Mouse (Mus musculus) neural tube, embryonic 12.5 days (tissue): ENCODE data around the gene Slc4a4. TPM values are rescaled to one million over a fixed set of nuclear protein-coding genes. Genes with fewer than 3 reads are reported as not detected.
A peak's percentile ranks its signal among the peaks of the same experiment; 100 is the strongest.
"Not testable (repeated sequence)": the region's sequence is repeated elsewhere in the genome, so short reads cannot be mapped to it uniquely, and the experiment has no call there.

Experiments
- ATAC-seq: fragments of 200-750 bp; cut with Nextera tagmentation; 2 replicates; pipeline ENCODE4 v1.8.0; 2017; ENCODE audit warnings: low read depth, mild to moderate bottlenecking, moderate TSS enrichment, moderate library complexity; ENCODE audit not compliant: low FRiP score
- H3K27ac ChIP-seq: fragments of 300-500 bp; sonication (generic); 2 replicates; pipeline ENCODE4 v1.5.1; 2016
- H3K27me3 ChIP-seq: fragments of 300-500 bp; sonication (generic); replicated peaks from 2 replicates; pipeline ENCODE4 v1.6.1; 2016; ENCODE audit warnings: mild to moderate bottlenecking
- H3K36me3 ChIP-seq: fragments of 300-500 bp; sonication (generic); 2 replicates; pipeline ENCODE4 v1.6.1; 2016; ENCODE audit warnings: mild to moderate bottlenecking
- H3K4me1 ChIP-seq: fragments of 300-500 bp; sonication (generic); 2 replicates; pipeline ENCODE4 v1.6.1; 2016
- H3K4me2 ChIP-seq: fragments of 300-500 bp; sonication (generic); replicated peaks from 2 replicates; pipeline ENCODE4 v1.6.1; 2016; ENCODE audit warnings: mild to moderate bottlenecking
- H3K4me3 ChIP-seq: fragments of 300-500 bp; sonication (generic); 2 replicates; pipeline ENCODE4 v1.5.1; 2016
- H3K9ac ChIP-seq: fragments of 300-500 bp; sonication (generic); 2 replicates; pipeline ENCODE4 v1.6.1; 2016; ENCODE audit warnings: mild to moderate bottlenecking
- H3K9me3 ChIP-seq: fragments of 300-500 bp; sonication (generic); 2 replicates; pipeline ENCODE4 v1.6.1; 2016; ENCODE audit warnings: mild to moderate bottlenecking
- WGBS: fragments of 180-500 bp; shearing (Covaris S2); methylation state at CpG from one replicate; pipeline ENCODE4 v1.1.7; 2016; 5-methylcytosine and 5-hydroxymethylcytosine counted together
- polyA plus RNA-seq: library from polyadenylated mRNA; unstranded; fragments of >200 nt; fragmentation: Nextera tagmentation; extraction: Ambion mirVana; gene quantifications from 2 replicates; pipeline ENCODE4 v1.2.1, GENCODE M21; 2016

Slc4a4 gene
- polyA plus RNA-seq, 1 experiment from 2014 or later = 3.9 TPM

DNA sequence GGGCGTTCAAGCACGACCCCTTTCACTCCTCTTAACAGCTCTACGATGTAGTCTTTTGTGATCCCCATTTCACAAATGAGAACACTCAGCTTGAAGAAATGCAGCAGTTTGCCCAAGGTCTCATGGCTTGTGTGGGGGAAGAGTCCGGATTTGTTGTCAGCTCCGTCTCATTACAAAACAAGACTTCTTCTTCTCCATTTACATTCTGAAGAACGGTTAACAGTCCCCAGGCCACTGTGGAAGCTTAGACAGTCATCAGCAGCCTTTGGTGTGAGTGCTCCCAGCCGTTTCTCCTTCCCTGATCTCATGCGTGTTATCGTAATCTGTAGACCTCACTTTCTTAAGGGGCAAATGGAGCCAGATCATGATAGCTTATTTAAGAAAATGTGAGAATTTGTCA is 218.7 kb downstream of the Slc4a4 start:
- 61% methylated on average over 9 of the region's 9 CpGs for WGBS
- no peak overlapping the region for H3K9ac ChIP-seq
- ATAC-seq = no peak
- H3K9me3 ChIP-seq = no peaks in the 10 kb centered on the region
- H3K4me3 ChIP-seq = no peak overlapping the region
- H3K36me3 ChIP-seq = no peaks in the 10 kb centered on the region
- no peaks in the 10 kb centered on the region for H3K27me3 ChIP-seq
- H3K27ac ChIP-seq = no peak overlapping the region
- H3K4me2 ChIP-seq = no peak overlapping the region
- H3K4me1 ChIP-seq = no peaks in the 10 kb centered on the region

DNA sequence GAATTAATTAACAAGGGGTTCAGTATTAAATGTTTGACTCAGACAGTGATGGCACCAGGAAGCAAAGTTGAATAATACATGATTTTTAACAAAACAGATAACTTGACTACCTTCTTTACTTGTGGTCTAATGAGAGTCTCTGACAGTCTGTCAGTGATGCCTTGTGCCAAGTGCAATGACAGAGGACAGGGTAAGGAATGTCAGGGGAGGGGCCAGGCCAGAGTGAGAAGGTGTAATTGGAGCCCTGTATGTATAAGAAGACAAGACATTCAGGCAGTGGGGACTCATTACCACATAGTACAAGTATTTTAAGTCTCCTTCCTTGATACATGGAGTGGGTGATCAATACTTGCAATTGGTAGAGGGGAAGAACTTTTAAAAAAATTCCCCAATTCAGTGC is 219.6 kb downstream of the Slc4a4 start:
- H3K9me3 ChIP-seq = no peaks in the 10 kb centered on the region
- H3K4me1 ChIP-seq = no peaks in the 10 kb centered on the region

DNA sequence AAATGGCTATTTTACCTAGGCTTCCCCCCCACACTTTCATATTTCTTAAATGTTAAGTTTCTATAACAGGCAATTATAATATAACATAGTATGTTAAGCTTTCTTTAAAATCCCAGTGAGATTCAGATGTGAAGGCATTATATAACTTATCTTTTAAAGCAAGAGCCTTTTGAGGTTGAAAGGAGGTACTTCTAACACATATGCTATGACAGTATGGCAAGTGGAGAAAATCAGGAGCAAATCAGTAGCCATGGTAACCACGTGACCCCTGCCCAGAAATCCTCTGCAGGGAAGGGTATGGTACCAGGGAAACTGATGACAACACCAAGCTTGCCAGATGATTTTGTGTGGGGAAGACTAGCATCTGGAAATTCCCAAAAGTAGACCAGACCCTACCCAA is 222.2 kb downstream of the Slc4a4 start:
- Histone ChIP-seq H3K4me2 (no peak overlapping the region), H3K9ac (no peak overlapping the region)

More for the DNA sequence above, 219.6 kb downstream of the Slc4a4 start:
- no peak overlapping the region for H3K4me2 ChIP-seq
- H3K27ac ChIP-seq = no peak overlapping the region
- no peak for ATAC-seq
- no peak overlapping the region for H3K4me3 ChIP-seq
- H3K9ac ChIP-seq = no peak overlapping the region
- H3K36me3 ChIP-seq = no peaks in the 10 kb centered on the region
- H3K27me3 ChIP-seq = no peaks in the 10 kb centered on the region

DNA sequence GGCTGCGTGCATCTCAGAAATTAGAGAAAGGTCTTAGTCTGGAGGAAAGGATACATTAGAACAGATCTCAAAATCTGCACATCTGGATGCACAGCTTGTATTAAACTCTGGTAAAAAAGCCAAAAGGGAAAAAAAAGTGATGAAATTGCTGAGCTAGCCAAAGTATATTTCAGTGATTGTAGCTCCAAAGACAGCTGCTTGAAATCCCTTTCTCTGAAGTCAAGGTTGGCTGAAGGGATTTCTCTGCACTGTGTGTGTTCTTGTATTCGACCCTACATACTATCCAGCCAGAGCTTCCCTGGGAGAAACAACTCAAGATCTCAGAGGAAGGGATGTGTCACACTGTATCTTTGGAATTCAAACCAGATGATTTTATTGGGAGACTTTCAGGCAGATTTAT is 223.2 kb downstream of the Slc4a4 start:
- no peaks in the 10 kb centered on the region for H3K36me3 ChIP-seq
- ATAC-seq = no peak
- H3K9me3 ChIP-seq = no peaks in the 10 kb centered on the region
- H3K27me3 ChIP-seq = no peaks in the 10 kb centered on the region
- H3K4me3 ChIP-seq = no peak overlapping the region
- H3K4me1 ChIP-seq = no peaks in the 10 kb centered on the region
- WGBS = 85% methylated on average over 2 of the region's 2 CpGs
- no peak overlapping the region for H3K9ac ChIP-seq
- H3K4me2 ChIP-seq = no peak overlapping the region
- H3K27ac ChIP-seq = no peak overlapping the region

More for the DNA sequence above, 222.2 kb downstream of the Slc4a4 start:
- Histone ChIP-seq H3K9me3 (no peaks in the 10 kb centered on the region), H3K4me1 (no peaks in the 10 kb centered on the region), H3K4me3 (no peak overlapping the region), H3K27me3 (no peaks in the 10 kb centered on the region), H3K36me3 (no peaks in the 10 kb centered on the region), H3K27ac (no peak overlapping the region)
- 81% methylated on average over 1 of the region's 1 CpGs for WGBS
- no peak for ATAC-seq

DNA sequence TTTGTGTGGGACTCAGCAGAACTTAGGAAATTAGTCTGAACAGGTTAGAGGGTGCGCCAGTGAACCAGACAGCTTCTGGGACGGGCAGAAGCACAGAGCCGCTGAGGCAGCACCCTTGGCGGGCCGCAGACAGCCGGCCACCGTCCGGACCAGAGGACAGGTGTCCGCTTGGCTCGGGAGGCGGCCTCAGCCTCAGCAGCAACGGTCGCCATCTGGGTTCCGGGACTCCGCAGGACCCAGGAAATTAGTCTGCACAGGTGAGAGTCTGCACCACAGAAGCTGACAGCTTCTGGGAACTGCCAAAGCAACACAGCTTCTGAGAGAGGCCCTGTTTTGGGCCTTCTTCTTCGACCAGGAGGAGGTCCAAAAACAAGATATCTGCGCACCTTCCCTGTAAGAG is 225.4 kb downstream of the Slc4a4 start:
- WGBS = 97% methylated on average over 15 of the region's 17 CpGs
- not testable (repeated sequence) for H3K9me3 ChIP-seq, H3K27me3 ChIP-seq, H3K27ac ChIP-seq, H3K4me3 ChIP-seq, H3K9ac ChIP-seq, ATAC-seq, H3K4me1 ChIP-seq, H3K36me3 ChIP-seq, H3K4me2 ChIP-seq

DNA sequence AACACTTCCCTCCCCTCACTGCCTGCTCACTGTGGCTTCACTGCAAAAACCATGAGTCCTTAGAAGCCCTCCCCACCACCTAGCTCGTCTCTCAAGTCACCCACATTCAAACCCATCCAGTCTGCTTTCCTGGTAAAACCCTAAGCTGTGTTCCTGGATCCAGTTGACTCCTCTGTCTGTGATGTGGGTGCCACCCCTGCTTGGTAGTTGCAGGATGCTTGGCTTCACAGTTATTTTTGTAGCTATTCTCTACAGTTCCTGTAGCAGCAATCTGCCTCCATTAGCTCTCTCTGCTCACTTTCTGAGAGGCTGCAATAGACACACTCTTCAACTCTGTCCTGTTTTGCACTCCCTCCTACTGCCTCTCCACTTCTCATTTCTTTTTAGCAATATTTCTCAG is 234.3 kb downstream of the Slc4a4 start:
- Histone ChIP-seq H3K9me3 (no peaks in the 10 kb centered on the region), H3K27me3 (no peaks in the 10 kb centered on the region), H3K4me1 (no peaks in the 10 kb centered on the region), H3K9ac (no peak overlapping the region), H3K4me2 (no peak overlapping the region), H3K27ac (no peak overlapping the region), H3K4me3 (no peak overlapping the region), H3K36me3 (no peaks in the 10 kb centered on the region)
- ATAC-seq = no peak
- 72% methylated on average over 1 of the region's 1 CpGs for WGBS

DNA sequence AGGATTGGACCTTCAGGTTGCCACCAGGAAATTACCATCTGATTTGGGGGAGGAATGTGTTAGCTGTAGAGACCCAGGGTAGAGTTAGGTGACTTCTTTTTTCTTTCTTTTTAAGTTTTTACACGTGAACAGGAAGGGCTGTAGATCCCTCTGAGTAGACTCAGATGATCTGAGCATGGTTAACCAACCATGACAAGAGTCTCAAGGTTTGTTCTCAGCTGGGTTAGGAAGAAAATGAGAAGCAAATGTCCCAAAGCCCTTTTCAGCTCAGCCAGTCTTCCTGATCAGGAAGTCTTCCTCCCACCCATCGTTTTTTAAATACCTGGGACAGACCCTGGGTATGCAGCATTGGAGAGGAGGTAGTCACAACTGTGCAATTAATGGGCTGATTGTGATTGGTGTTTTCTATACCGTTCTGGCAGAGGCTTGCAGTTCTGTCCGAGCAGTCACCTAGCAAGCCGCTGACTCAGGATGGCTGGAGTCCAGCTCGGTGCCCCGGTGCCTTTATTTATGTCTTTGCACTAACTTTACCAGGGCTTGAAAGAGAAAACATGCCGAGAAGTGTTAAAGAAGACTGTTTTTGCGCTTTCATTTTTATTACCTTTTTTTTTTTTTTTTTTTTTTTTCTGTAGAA is 236.8 kb downstream of the Slc4a4 start:
- ATAC-seq = no peak
- Histone ChIP-seq H3K9me3 (no peaks in the 10 kb centered on the region), H3K4me2 (no peak overlapping the region), H3K4me3 (no peak overlapping the region), H3K36me3 (no peaks in the 10 kb centered on the region), H3K4me1 (no peaks in the 10 kb centered on the region), H3K27me3 (no peaks in the 10 kb centered on the region), H3K9ac (no peak overlapping the region), H3K27ac (no peak overlapping the region)
- 72% methylated on average over 9 of the region's 9 CpGs for WGBS

DNA sequence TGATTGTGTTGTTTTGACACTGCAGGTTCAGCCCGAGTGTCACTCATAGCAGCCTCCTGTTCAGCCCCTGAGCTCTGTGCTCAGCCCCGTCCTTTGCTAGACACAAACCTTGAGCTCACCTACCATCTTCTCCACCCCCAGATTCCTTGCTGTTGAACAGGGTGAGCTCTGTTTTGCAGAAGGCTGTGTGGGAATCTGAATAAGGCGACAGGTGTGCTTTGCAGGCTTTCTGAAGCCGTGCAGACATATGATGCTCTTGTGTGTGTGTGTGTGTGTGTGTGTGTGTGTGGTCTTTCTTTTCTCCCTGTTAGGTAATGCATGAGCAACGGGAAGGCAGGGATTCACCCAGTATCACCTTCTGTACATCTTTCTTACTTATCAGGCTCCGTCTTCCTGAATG is 241.6 kb downstream of the Slc4a4 start:
- WGBS = 90% methylated on average over 6 of the region's 6 CpGs

DNA sequence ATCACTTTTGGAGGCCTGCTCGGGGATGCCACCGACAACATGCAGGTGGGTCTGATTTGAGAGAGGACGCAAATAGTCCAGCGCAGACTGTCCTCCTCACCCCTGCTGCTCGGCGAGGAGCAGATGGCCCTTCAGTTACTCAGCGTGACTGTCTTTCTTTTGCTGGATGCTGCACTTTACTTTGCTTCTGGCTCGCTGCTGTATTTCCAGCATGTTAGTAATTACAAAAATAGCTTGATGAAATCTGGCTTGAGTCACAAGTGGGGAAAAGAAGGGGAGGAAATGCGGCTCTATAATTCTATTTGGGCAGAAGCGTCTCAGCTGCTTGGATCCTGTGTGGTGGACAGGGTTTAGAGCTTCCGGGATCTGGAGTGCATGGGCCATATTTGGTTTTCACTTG is 249.2 kb downstream of the Slc4a4 start:
- Histone ChIP-seq H3K36me3 (no peaks in the 10 kb centered on the region), H3K9ac (no peak overlapping the region), H3K9me3 (no peaks in the 10 kb centered on the region), H3K4me3 (no peak overlapping the region), H3K27ac (no peak overlapping the region), H3K27me3 (no peaks in the 10 kb centered on the region), H3K4me2 (no peak overlapping the region), H3K4me1 (no peaks in the 10 kb centered on the region)
- no peak for ATAC-seq
- WGBS = 80% methylated on average over 11 of the region's 11 CpGs

More for the DNA sequence above, 241.6 kb downstream of the Slc4a4 start:
- Histone ChIP-seq H3K4me1 (no peaks in the 10 kb centered on the region), H3K36me3 (no peaks in the 10 kb centered on the region), H3K4me3 (no peak overlapping the region), H3K9me3 (no peaks in the 10 kb centered on the region), H3K9ac (no peak overlapping the region), H3K27me3 (no peaks in the 10 kb centered on the region), H3K27ac (no peak overlapping the region), H3K4me2 (no peak overlapping the region)
- no peak for ATAC-seq

DNA sequence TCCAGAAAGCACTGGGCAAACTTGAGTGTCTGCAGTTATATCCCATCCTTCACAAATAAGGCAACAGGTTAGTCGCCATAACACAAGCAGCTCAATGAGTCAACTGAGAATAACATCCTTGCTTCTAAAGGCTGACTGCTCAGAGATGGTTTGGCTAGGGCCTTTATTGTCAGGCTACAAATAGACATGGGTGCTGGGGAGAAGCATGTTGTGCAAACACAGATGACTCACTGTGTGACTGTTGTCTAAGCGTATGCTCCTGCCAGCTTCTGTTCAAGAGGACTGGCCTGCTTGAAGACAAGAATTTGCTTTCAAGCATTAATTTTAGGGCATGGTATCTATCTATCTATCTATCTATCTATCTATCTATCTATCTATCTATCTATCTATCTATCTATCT is 253.5 kb downstream of the Slc4a4 start:
- no peaks in the 10 kb centered on the region for H3K36me3 ChIP-seq
- no peak for ATAC-seq
- no peaks in the 10 kb centered on the region for H3K27me3 ChIP-seq
- H3K4me1 ChIP-seq = 0 out of 2 replicates have a peak, but pooled peaks cover 4% of the 10 kb centered on the region
- no peak overlapping the region for H3K9ac ChIP-seq
- no peaks in the 10 kb centered on the region for H3K9me3 ChIP-seq
- H3K4me2 ChIP-seq = no peak overlapping the region
- 95% methylated on average over 2 of the region's 2 CpGs for WGBS
- H3K27ac ChIP-seq = no peak overlapping the region
- no peak overlapping the region for H3K4me3 ChIP-seq

DNA sequence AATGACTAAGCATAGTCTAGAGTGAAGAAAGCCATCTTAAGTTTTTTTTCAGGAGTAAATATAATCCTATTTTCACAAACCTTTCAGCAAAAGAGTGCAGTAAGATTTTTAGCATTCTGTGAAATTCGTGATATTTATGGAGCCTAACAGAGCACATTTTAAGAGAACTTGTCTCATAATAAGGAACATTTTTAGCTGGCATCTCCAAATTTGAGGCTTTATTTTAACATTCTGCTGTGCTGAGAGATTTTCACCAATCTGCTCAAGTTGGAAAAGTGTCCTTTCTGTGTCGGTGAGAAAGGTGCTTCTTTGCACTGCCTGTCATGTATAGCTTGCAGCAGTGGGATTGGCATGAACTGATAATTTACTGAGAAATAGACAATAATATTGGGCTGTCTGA is 255.1 kb downstream of the Slc4a4 start:
- H3K27ac ChIP-seq = no peak overlapping the region
- H3K4me1 ChIP-seq = 0 out of 2 replicates have a peak, but pooled peaks cover 4% of the 10 kb centered on the region
- H3K4me2 ChIP-seq = no peak overlapping the region
- no peaks in the 10 kb centered on the region for H3K9me3 ChIP-seq
- ATAC-seq = no peak
- H3K36me3 ChIP-seq = no peaks in the 10 kb centered on the region
- no peak overlapping the region for H3K9ac ChIP-seq
- H3K27me3 ChIP-seq = no peaks in the 10 kb centered on the region
- H3K4me3 ChIP-seq = no peak overlapping the region
- WGBS = 90% methylated on average over 2 of the region's 2 CpGs

DNA sequence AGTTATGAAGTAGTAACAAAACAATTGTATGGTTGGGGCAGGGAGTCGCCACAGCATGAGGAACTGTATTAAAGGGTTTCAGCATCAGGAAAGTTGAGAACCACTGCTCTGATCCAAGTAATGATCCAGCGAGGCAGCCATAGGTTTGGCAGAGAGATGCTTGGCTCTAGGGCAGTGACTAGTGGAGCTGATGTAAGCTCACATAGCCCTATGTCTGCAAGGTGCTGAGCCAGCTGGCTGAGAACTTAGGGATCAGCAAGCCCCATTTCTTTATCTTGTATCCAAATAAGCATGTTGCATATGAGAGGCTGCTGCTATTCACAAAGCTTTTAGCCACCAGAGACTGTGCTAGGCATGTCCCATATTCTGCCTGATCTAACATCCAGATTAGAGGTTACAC is 259.7 kb downstream of the Slc4a4 start:
- Histone ChIP-seq H3K4me2 (no peak overlapping the region), H3K9ac (no peak overlapping the region), H3K4me3 (no peak overlapping the region), H3K27ac (no peak overlapping the region), H3K4me1 (peaks cover 9% of the 10 kb centered on the region; the same call in 1 of the 2 replicates), H3K9me3 (no peaks in the 10 kb centered on the region), H3K27me3 (no peaks in the 10 kb centered on the region), H3K36me3 (no peaks in the 10 kb centered on the region)
- ATAC-seq = no peak
- 90% methylated on average over 2 of the region's 2 CpGs for WGBS

DNA sequence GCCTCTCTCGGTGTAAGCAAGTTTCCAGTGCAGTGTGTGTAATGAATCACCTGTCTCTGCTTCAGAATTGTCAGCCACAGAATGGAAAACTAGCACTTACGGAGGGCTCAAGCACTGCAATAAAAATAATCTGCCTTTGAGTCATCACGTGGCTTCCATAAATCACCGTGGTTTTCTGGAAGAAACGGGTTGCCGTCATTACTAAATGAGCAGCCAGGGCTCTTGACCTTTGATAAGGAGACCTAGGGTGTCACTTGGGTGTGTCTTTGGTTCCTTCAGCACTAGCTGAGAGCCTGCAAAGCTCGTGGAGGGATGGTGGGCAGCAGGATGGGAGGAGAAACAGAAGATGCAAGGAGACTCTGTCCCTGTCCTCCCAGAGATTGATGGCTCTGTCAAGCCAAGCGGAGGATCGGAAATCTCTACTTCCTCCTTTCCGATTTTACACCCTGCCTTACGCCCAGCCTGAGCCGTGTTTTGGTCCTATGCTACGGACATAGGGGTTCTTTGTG is 260.7 kb downstream of the Slc4a4 start:
- Histone ChIP-seq H3K9me3 (no peaks in the 10 kb centered on the region), H3K4me2 (peak overlapping the region; percentile 26; the same call in 1 of the 2 replicates), H3K4me1 (peaks cover 9% of the 10 kb centered on the region; the same call in 1 of the 2 replicates), H3K27ac (no peak overlapping the region), H3K36me3 (no peaks in the 10 kb centered on the region), H3K9ac (no peak overlapping the region), H3K27me3 (no peaks in the 10 kb centered on the region), H3K4me3 (no peak overlapping the region)
- peak; percentile 63 for ATAC-seq
- 52% methylated on average over 13 of the region's 13 CpGs for WGBS
